Mouse (Mus musculus) gastrocnemius, adult 2 months (tissue): ENCODE measurements around the gene Ric8b. TPM values are rescaled to one million over a fixed set of nuclear protein-coding genes. Genes with fewer than 3 reads are reported as not detected.
A peak's percentile ranks its signal among the peaks of the same experiment; 100 is the strongest.

Experiments
- DNase-seq: peaks from one replicate; pipeline ENCODE4 v3.0.0; 2022
- H3K27ac ChIP-seq: fragments of 200-600 bp; 2 replicates; pipeline ENCODE4 v1.8.1; 2022; ENCODE audit warnings: mild to moderate bottlenecking
- H3K4me3 ChIP-seq: fragments of 200-600 bp; 2 replicates; pipeline ENCODE4 v1.8.1; 2022; ENCODE audit warnings: mild to moderate bottlenecking, moderate library complexity
- CTCF ChIP-seq: fragments of 200-600 bp; IDR thresholded peaks from 2 replicates; pipeline ENCODE4 v1.8.1; 2022; ENCODE audit warnings: antibody characterized with exemption, mild to moderate bottlenecking, moderate library complexity
- intact Hi-C: fragments of 180-260 bp; cut with DNase I; formaldehyde crosslinking; loops from one replicate; pipeline ENCODE4 v1.15.1; 2025
- total RNA-seq, 2 experiments: library from RNA; stranded (reverse); gene quantifications; 2 replicates each; pipeline ENCODE4 v1.2.3; 2021

The Ric8b gene
- total RNA-seq, 2 experiments from 2014 or later = 35.5 to 54.4 TPM

GRCm38 (mm10) chr10:84896941-84897930 lies 20.2 kb upstream of the Ric8b start:
- intact Hi-C loops = no loop called here
- DNase-seq = no peak

DNA sequence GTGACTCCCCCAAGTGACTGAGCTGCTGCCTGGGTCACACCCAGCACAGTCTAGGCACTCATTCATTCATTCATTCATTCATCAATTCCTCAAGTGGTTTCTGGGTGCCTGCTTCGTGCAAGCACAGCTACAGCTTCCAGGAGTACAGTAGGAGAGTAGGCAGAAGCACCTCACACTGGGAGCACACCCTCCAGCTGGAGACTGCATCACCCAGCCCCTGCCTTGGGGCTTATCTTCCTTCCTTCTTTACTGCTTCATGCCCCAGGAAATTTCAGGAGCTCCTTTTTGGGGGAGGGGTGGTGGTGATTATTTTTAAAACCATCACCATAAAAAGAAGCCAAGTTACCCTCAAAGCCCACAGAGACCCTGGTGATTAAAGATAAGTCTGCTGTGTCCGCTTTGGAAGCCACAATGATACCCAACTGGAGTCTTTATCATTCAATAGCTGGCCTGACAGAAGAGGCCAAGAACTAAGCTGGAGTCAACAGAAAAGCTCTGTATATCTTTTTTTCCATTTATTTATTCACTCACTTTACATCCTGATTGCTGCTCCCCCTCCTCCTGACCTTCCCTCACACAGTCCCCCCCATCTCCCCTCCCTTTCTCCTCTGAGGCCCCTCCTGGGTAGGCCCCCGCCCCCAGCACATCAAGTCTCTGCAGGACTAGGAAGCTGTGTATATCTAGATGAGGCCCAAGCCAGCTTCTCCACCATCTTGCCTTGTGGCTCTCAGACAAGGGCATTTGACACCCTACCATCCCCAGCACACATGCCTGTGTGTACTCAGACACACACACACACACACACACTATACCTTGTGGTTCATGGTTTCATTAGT lies 19.1 kb upstream of the Ric8b start:
- Histone ChIP-seq H3K27ac (no peak overlapping the region), H3K4me3 (no peak overlapping the region)
- TF ChIP-seq CTCF = no peak
- no peak for DNase-seq
- intact Hi-C loops = no loop called here

More at GRCm38 (mm10) chr10:84896941-84897930, 20.2 kb upstream of the Ric8b start:
- no peak for TF ChIP-seq CTCF
- Histone ChIP-seq H3K27ac (no peak overlapping the region), H3K4me3 (no peak overlapping the region)

DNA sequence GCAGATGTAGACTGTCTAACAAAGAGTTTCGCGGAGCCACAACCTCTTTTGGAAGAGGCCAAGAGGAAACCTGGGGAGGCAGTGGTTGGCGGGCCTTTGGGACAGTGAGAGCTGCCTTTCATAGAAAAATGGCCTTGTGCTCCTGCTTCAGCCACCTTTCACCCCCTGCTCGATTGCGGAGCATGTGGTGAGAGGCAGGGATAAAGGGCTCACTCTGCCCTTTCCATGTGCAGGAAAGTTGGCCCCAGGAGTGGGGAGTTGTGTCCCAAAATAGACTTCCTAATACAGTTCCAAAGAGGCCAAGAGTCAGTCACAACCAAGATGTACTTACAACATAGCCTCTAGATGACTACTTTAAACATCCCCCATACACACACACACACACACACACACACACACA lies 15.7 kb upstream of the Ric8b start:
- peak; percentile 60 for DNase-seq
- Histone ChIP-seq H3K27ac (peak overlapping the region; percentile 80), H3K4me3 (no peak overlapping the region)
- intact Hi-C loops = loop anchor here (5.0 kb wide), 1 partner anchor 44 kb away; no protein-coding TSS in a partner anchor
- no peak for TF ChIP-seq CTCF

- Histone ChIP-seq H3K27ac (peak overlapping the region; percentile 52), H3K4me3 (no peak overlapping the region)
- TF ChIP-seq CTCF = no peak
- DNase-seq = no peak
- intact Hi-C loops = loop anchor here (5.0 kb wide), 1 partner anchor 45 kb away; no protein-coding TSS in a partner anchor
Observed at GRCm38 (mm10) chr10:84902213-84902612, 15.2 kb upstream of the Ric8b start.

- Histone ChIP-seq H3K4me3 (no peak overlapping the region), H3K27ac (no peak overlapping the region; the same call in 1 of the 2 replicates)
- TF ChIP-seq CTCF = no peak
- intact Hi-C loops = loop anchor here (5.0 kb wide), 1 partner anchor 46 kb away; no protein-coding TSS in a partner anchor
- peak; percentile 54 for DNase-seq
Observed at GRCm38 (mm10) chr10:84903307-84903706, 14.1 kb upstream of the Ric8b start.

DNA sequence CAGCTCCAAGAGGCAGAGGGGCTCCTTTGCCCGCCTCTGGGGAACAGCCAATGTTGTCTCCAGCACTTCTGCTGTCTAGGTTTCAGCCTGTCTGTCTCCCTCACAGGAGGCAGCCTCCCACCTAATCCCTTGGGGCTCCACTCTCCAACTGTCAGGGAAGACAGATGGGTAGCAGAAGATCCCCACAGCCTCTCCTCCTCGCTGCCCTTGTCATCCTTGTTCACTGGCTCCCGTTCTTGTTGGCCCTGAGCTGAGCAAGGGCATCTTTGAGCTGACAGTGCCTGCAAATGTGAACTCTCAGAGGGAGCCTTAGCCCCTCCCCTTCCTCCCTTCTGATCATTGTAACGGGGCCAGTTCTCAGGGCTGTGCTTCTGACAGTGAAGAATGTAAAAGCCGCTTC lies 13.7 kb upstream of the Ric8b start:
- TF ChIP-seq CTCF = no peak
- DNase-seq = no peak
- peak overlapping the region; percentile 15; the same call in 1 of the 2 replicates for H3K4me3 ChIP-seq
- intact Hi-C loops = loop anchor here (5.0 kb wide), 1 partner anchor 46 kb away; no protein-coding TSS in a partner anchor
- H3K27ac ChIP-seq = peak overlapping the region; percentile 31; the same call in 1 of the 2 replicates

GRCm38 (mm10) chr10:84906895-84907294 lies 10.5 kb upstream of the Ric8b start:
- Histone ChIP-seq H3K4me3 (no peak overlapping the region), H3K27ac (no peak overlapping the region)
- no peak for DNase-seq
- TF ChIP-seq CTCF = no peak
- intact Hi-C loops = no loop called here

DNA sequence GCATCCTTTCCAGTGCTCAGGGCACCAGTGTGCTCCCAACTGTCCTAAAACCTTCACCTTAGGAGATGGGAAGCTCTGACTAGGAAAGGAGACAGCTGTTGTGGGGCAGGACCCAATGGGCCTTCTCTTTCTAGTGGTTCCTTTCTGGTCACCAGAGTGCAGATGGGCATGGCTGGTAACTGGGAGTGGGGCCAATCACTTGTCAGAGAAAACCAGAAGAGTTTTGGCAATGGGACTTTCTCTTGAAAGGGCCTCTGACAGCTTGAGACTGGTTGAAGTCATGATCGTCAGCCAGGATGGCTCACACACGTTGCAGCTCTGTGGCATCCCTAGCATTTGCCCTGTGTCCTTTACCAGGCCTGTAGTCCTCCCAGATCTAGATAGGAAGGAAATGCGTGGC lies 9.4 kb upstream of the Ric8b start:
- no peak overlapping the region for H3K4me3 ChIP-seq
- H3K27ac ChIP-seq = no peak overlapping the region
- intact Hi-C loops = no loop called here
- TF ChIP-seq CTCF = no peak
- DNase-seq = no peak

DNA sequence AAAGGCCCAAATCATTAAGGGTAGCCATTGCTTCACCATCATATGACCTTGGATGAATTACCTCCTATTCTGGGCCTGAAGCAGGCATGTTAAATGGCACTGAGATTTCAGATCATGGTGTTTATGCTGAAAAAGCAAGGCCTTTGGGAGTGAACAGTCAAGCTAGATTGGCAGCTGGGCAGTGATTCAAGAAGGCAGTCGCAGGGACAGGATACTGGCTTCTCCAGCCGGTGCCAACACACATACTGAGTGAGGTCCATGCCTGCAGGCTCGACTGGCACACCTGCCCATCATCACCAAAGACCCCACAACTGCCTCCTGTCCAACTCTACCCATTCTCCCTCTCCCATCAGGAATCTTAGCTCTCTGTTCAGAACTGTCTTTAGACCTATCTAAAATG lies 8.9 kb upstream of the Ric8b start:
- TF ChIP-seq CTCF = no peak
- Histone ChIP-seq H3K4me3 (no peak overlapping the region), H3K27ac (no peak overlapping the region)
- no peak for DNase-seq
- intact Hi-C loops = no loop called here

DNA sequence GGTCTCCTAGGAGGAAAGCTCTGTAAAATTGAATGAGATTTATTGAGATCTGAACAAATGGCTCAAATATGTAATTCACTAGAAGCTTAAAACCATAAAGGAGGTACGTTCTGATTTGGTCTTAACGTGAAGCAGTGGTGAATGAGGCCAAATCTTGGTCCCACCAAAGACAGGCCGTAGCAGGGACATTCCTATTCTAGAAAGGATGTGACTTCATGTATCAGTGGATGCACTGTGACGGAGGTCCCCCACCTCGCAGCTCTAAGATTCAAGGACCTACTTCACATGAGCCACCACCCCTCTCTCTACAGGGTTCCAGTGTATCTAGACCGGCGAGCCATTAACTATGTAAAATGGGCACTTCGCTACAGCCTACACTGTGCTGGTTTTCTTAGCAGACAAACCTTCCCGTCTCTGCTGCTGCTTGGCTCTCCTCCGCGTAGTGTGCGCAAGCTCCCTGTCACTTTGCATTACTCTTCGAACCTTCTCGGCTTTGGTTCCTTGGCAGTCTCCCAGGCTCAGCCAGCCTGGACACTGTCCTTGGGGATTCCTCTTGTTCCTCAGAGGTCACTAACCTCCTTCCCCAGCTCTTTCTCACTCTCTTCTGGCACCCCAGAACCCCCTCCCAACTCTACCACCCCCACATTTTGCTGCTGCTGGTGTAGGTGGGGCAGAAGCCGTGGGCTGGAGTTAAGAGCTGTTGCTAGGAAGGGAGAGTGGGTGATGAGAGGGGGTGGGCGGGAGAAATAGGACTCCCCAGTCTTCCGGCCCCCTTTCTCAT lies 8.2 kb upstream of the Ric8b start:
- intact Hi-C loops = no loop called here
- no peak for TF ChIP-seq CTCF
- Histone ChIP-seq H3K27ac (no peak overlapping the region), H3K4me3 (no peak overlapping the region)
- no peak for DNase-seq

- Histone ChIP-seq H3K27ac (no peak overlapping the region), H3K4me3 (no peak overlapping the region)
- no peak for DNase-seq
- intact Hi-C loops = no loop called here
- no peak for TF ChIP-seq CTCF
Observed at GRCm38 (mm10) chr10:84910194-84910593, 7.2 kb upstream of the Ric8b start.
